Mouse (Mus musculus): ENCODE data around the gene Myl4.

Gene Myl4

GRCm38 (mm10) chr11:104571373-104571772 lies 20.9 kb downstream of the Myl4 start:
- DNase-seq (ENCODE audit: low spot score in 2 of 2) = peak; percentile 64 to 65

GRCm38 (mm10) chr11:104572091-104572490 lies 21.6 kb downstream of the Myl4 start:
- no peak for DNase-seq (ENCODE audit: low spot score in 2 of 2)

GRCm38 (mm10) chr11:104572566-104572965 lies 22.1 kb downstream of the Myl4 start:
- no peak for DNase-seq (ENCODE audit: low spot score in 2 of 2)

- DNase-seq (ENCODE audit: low spot score in 2 of 2) = no peak
These were observed 26.5 kb downstream of the Myl4 start for GRCm38 (mm10) chr11:104576772-104577612.

- no peak for DNase-seq (ENCODE audit: low spot score in 2 of 2)
These were observed 27.6 kb downstream of the Myl4 start for GRCm38 (mm10) chr11:104578074-104578473.

GRCm38 (mm10) chr11:104579084-104579483 lies 28.6 kb downstream of the Myl4 start:
- DNase-seq (ENCODE audit: low spot score in 2 of 2) = no peak

GRCm38 (mm10) chr11:104579575-104579974 lies 29.1 kb downstream of the Myl4 start:
- no peak for DNase-seq (ENCODE audit: low spot score in 2 of 2)

GRCm38 (mm10) chr11:104580091-104580490 lies 29.6 kb downstream of the Myl4 start:
- DNase-seq (ENCODE audit: low spot score in 2 of 2) = no peak

- no peak for DNase-seq (ENCODE audit: low spot score in 2 of 2)
These were observed 30.1 kb downstream of the Myl4 start for GRCm38 (mm10) chr11:104580606-104581005.

- no peak for DNase-seq (ENCODE audit: low spot score in 2 of 2)
These were observed 31.2 kb downstream of the Myl4 start for GRCm38 (mm10) chr11:104581446-104582307.

- no peak for DNase-seq (ENCODE audit: low spot score in 2 of 2)
These were observed 31.8 kb downstream of the Myl4 start for GRCm38 (mm10) chr11:104582308-104582606.

GRCm38 (mm10) chr11:104582630-104583364 lies 32.3 kb downstream of the Myl4 start:
- DNase-seq (ENCODE audit: low spot score in 2 of 2) = no peak

- DNase-seq (ENCODE audit: low spot score in 2 of 2) = no peak
These were observed 35.0 kb downstream of the Myl4 start for GRCm38 (mm10) chr11:104585495-104585894.

GRCm38 (mm10) chr11:104587904-104588303 lies 37.4 kb downstream of the Myl4 start:
- no peak for DNase-seq (ENCODE audit: low spot score in 2 of 2)

GRCm38 (mm10) chr11:104588513-104588912 lies 38.0 kb downstream of the Myl4 start:
- no peak for DNase-seq (ENCODE audit: low spot score in 2 of 2)

GRCm38 (mm10) chr11:104589570-104589969 lies 39.1 kb downstream of the Myl4 start:
- no peak for DNase-seq (ENCODE audit: low spot score in 2 of 2)

- peak; percentile 86 to 91 for DNase-seq (ENCODE audit: low spot score in 2 of 2)
These were observed 39.7 kb downstream of the Myl4 start for GRCm38 (mm10) chr11:104590148-104590547.

- DNase-seq (ENCODE audit: low spot score in 2 of 2) = no peak
These were observed 41.8 kb downstream of the Myl4 start for GRCm38 (mm10) chr11:104592066-104592835.

GRCm38 (mm10) chr11:104596365-104596764 lies 45.9 kb downstream of the Myl4 start:
- DNase-seq (ENCODE audit: low spot score in 2 of 2) = no peak

GRCm38 (mm10) chr11:104599265-104599945 lies 48.9 kb downstream of the Myl4 start:
- no peak for DNase-seq (ENCODE audit: low spot score in 2 of 2)

- DNase-seq (ENCODE audit: low spot score in 2 of 2) = no peak
These were observed 50.2 kb downstream of the Myl4 start for GRCm38 (mm10) chr11:104600675-104601074.
